ENCODE assay signal across 10 mouse cellular contexts in the genomic region with DNA sequence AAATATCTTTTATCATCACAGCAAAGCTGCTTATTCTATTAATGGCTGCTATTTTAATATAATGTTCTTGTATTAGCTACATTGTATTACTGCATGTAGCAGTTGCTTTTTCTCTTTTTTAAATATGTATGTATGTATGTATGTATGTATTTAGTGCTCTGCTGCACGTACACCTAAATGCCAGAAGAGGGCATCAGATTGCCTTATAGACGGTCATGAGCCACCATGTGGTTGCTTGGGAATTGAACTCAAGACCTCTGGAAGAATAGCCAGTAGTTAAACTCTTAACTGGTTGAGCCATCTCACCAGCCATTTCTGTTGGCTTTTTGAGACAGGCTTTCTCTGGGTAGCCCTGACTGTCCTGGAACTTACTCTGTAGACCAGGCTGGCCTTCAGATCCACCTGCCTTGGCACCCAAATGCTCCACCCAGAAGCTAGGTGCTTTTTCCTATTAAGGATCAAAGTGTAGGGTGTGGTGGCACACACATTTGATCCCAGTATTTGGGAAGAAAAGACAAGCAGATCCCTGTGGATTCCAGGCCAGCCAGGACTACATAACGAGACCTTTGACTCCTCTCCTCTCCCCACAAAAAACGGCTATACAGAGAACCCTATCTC. TPM values are rescaled to one million over a fixed set of nuclear protein-coding genes. Genes with fewer than 3 reads are reported as not detected.
A peak's percentile ranks its signal among the peaks of the same experiment; 100 is the strongest.
DNase-seq lines count a peak whose midpoint lies in the region; ATAC-seq and TF ChIP-seq lines count a peak whose summit lies in the region.
"Had no signal": no experiment of that assay in that cellular context is flagged by ENCODE, and none has a peak within 500 bp of the region (broad histone marks: within the 10 kb centered on the region; RNA-seq: fewer than 3 reads in every experiment).

No protein-coding gene starts in this region.

- no peaks in the 10 kb centered on the region for H3K27me3 ChIP-seq in kidney, postnatal 0 days (ENCODE audit: insufficient read depth, low read length)
- H3K27me3 ChIP-seq: heart, embryonic 12.5 days had no signal

- H3K9me3 ChIP-seq in kidney, postnatal 0 days (replicated peaks; ENCODE audit: low read length), result no peaks in the 10 kb centered on the region
- H3K9me3 ChIP-seq: heart, embryonic 12.5 days; limb, embryonic 10.5 days had no signal

- H3K27ac ChIP-seq in kidney, postnatal 0 days, result no peak overlapping the region
- no peak overlapping the region for H3K27ac ChIP-seq in cortical plate, adult 2 months (ENCODE audit: insufficient read depth, low read length)
- H3K27ac ChIP-seq: limb, embryonic 10.5 days had no signal

- WGBS in kidney, postnatal 0 days, result 71% methylated on average over 4 of the region's 4 CpGs

- TF ChIP-seq POLR2A in cortical plate, adult 2 months (IDR thresholded peaks at IDR 0.05; ENCODE audit: extremely low read depth, insufficient read depth, low read length), result no peak

- ATAC-seq in kidney, postnatal 0 days (replicated peaks; ENCODE audit: low FRiP score, low read depth), result no peak
- no peak for ATAC-seq in activated CD4-positive, CD25-positive, alpha-beta regulatory T cell, adult 4 months

- no peak overlapping the region for H3K9ac ChIP-seq in kidney, postnatal 0 days (ENCODE audit: low read depth, low read length)
- H3K9ac ChIP-seq: heart, embryonic 12.5 days had no signal

- no peak overlapping the region for H3K4me3 ChIP-seq in kidney, postnatal 0 days (replicated peaks; ENCODE audit: low read depth, low read length)
- H3K4me3 ChIP-seq in cortical plate, adult 2 months (ENCODE audit: insufficient read depth, low read length), result no peak overlapping the region
- H3K4me3 ChIP-seq: heart, embryonic 12.5 days; limb, embryonic 10.5 days; myocyte had no signal

- peak; percentile 24 for DNase-seq in kidney, postnatal 0 days (ENCODE audit: low spot score)
- DNase-seq in kidney, adult 18-20 months, result no peak
- DNase-seq in 416B (ENCODE audit: low read depth), result peak; percentile 83
- DNase-seq in CD4-positive helper T cell, adult 2 months (ENCODE audit: low read depth, low spot score), result peak; percentile 65
- no peak for DNase-seq in adrenal gland, postnatal 14 days

- H3K4me2 ChIP-seq in kidney, postnatal 0 days (ENCODE audit: low read length), result no peak overlapping the region
- H3K4me2 ChIP-seq: heart, embryonic 12.5 days had no signal

- peaks cover 36% of the 10 kb centered on the region for H3K36me3 ChIP-seq in kidney, postnatal 0 days (ENCODE audit: insufficient read depth, low read length)

- H3K4me1 ChIP-seq in kidney, postnatal 0 days (replicated peaks; ENCODE audit: insufficient read depth, low read length), result peaks cover 7% of the 10 kb centered on the region; the same call in 1 of the 2 replicates
- H3K4me1 ChIP-seq in cortical plate, adult 2 months (ENCODE audit: control insufficient read depth, insufficient read depth, low read length), result peaks cover 2% of the 10 kb centered on the region; the same call in 1 of the 2 replicates

- TF ChIP-seq CTCF in kidney, postnatal 0 days (IDR thresholded peaks at IDR 0.05; ENCODE audit: low read depth), result peak; percentile 59
- TF ChIP-seq CTCF in cortical plate, adult 2 months (IDR thresholded peaks at IDR 0.05; ENCODE audit: extremely low read depth, insufficient read depth, low read length), result peak; percentile 13; the same call in 1 of the 2 replicates

RNA-seq across cellular contexts. Expression of a gene that starts 4.7 kb away (rescaled TPM):
- polyA plus RNA-seq in kidney, postnatal 0 days (2015; fragmentation: Nextera tagmentation; extraction: Ambion mirVana), result 122 and 134 TPM in 2 replicates
- polyA plus RNA-seq in cortical plate, adult 2 months (2012; rRNA removed), result 87.6 and 90.6 TPM in 2 replicates
- polyA plus RNA-seq in activated CD4-positive, CD25-positive, alpha-beta regulatory T cell, adult 4 months (2017; shearing (Covaris generic)), result 100 to 1,000 TPM in 1 of 2 experiments, 10 to 100 TPM in 1; 99.1 to 123 TPM
- 85.0 and 95.4 TPM in 2 replicates for total RNA-seq in adrenal gland, postnatal 14 days (2021)

RNA-seq across cellular contexts. Expression of a gene that starts 4.9 kb away (rescaled TPM):
- 62.8 and 66.8 TPM in 2 replicates for polyA plus RNA-seq in kidney, postnatal 0 days (2015; fragmentation: Nextera tagmentation; extraction: Ambion mirVana)
- 62.7 and 66.2 TPM in 2 replicates for polyA plus RNA-seq in cortical plate, adult 2 months (2012; rRNA removed)
- 10 to 100 TPM; 37.6 to 41.9 TPM for polyA plus RNA-seq in activated CD4-positive, CD25-positive, alpha-beta regulatory T cell, adult 4 months (2017; shearing (Covaris generic))
- 42.7 and 64.9 TPM in 2 replicates for total RNA-seq in adrenal gland, postnatal 14 days (2021)

RNA-seq across cellular contexts. Expression of a gene that starts 8.4 kb away (rescaled TPM):
- 42.5 and 47.6 TPM in 2 replicates for polyA plus RNA-seq in kidney, postnatal 0 days (2015; fragmentation: Nextera tagmentation; extraction: Ambion mirVana)
- 86.8 and 92.3 TPM in 2 replicates for polyA plus RNA-seq in cortical plate, adult 2 months (2012; rRNA removed)
- polyA plus RNA-seq in activated CD4-positive, CD25-positive, alpha-beta regulatory T cell, adult 4 months (2017; shearing (Covaris generic)), result 10 to 100 TPM; 64.6 to 66.3 TPM
- 54.3 and 58.6 TPM in 2 replicates for total RNA-seq in adrenal gland, postnatal 14 days (2021)

RNA-seq across cellular contexts. Expression of a gene that starts 8.6 kb away (rescaled TPM):
- polyA plus RNA-seq in kidney, postnatal 0 days (2015; fragmentation: Nextera tagmentation; extraction: Ambion mirVana), result 0.53 and 0.73 TPM in 2 replicates
- 2.8 and 3.4 TPM in 2 replicates for polyA plus RNA-seq in cortical plate, adult 2 months (2012; rRNA removed)
- polyA plus RNA-seq in activated CD4-positive, CD25-positive, alpha-beta regulatory T cell, adult 4 months (2017; shearing (Covaris generic)), result 1 to 10 TPM; 1.6 to 2.3 TPM
- 1.7 and 1.9 TPM in 2 replicates for total RNA-seq in adrenal gland, postnatal 14 days (2021)

RNA-seq across cellular contexts. Expression of a gene that starts 13.8 kb away (rescaled TPM):
- 7.2 and 8.9 TPM in 2 replicates for polyA plus RNA-seq in kidney, postnatal 0 days (2015; fragmentation: Nextera tagmentation; extraction: Ambion mirVana)
- polyA plus RNA-seq in cortical plate, adult 2 months (2012; rRNA removed), result 38.1 and 42.1 TPM in 2 replicates
- 1 to 10 TPM; 2.4 to 4.4 TPM for polyA plus RNA-seq in activated CD4-positive, CD25-positive, alpha-beta regulatory T cell, adult 4 months (2017; shearing (Covaris generic))
- total RNA-seq in adrenal gland, postnatal 14 days (2021), result 25.8 and 27.9 TPM in 2 replicates

Comparison
In these comparisons a context has a peak if more than half of its experiments do, and no peak if none do; other contexts are left out.
1. DNase-seq: peak in kidney, postnatal 0 days (single experiment), 416B (single experiment) and CD4-positive helper T cell, adult 2 months (single experiment); none in kidney, adult 18-20 months (single experiment) and adrenal gland, postnatal 14 days (single experiment).